Mouse (Mus musculus): Measurements from ENCODE around the gene Zfand3. TPM values are rescaled to one million over a fixed set of nuclear protein-coding genes. Genes with fewer than 3 reads are reported as not detected.

The Zfand3 gene
- polyA plus RNA-seq, 1 experiment from 2014 or later: 55.5 TPM

GRCm38 (mm10) chr17:30236611-30237010, 232.1 kb downstream of the Zfand3 start:
- Histone ChIP-seq H3K9ac (ENCODE audit: low read depth, low read length) (no peak overlapping the region), H3K36me3 (ENCODE audit: insufficient read depth, low read length) (no peaks in the 10 kb centered on the region), H3K4me3 (replicated peaks; ENCODE audit: low read depth, low read length) (no peak overlapping the region), H3K9me3 (replicated peaks; ENCODE audit: low read length) (no peaks in the 10 kb centered on the region), H3K27ac (no peak overlapping the region), H3K27me3 (ENCODE audit: insufficient read depth, low read length) (no peaks in the 10 kb centered on the region), H3K4me1 (replicated peaks; ENCODE audit: insufficient read depth, low read length) (no peaks in the 10 kb centered on the region), H3K4me2 (ENCODE audit: low read length) (no peak overlapping the region)
- WGBS: 68% methylated on average over 6 of the region's 6 CpGs
- no peak for ATAC-seq (replicated peaks; ENCODE audit: low FRiP score, low read depth)
- no peak for DNase-seq (ENCODE audit: low spot score)
- TF ChIP-seq CTCF (IDR thresholded peaks at IDR 0.05; ENCODE audit: low read depth): no peak

- H3K36me3 ChIP-seq (ENCODE audit: insufficient read depth, low read length): no peaks in the 10 kb centered on the region
- H3K27ac ChIP-seq: no peak overlapping the region
- TF ChIP-seq CTCF (IDR thresholded peaks at IDR 0.05; ENCODE audit: low read depth): no peak
- no peak overlapping the region for H3K4me2 ChIP-seq (ENCODE audit: low read length)
- no peaks in the 10 kb centered on the region for H3K9me3 ChIP-seq (replicated peaks; ENCODE audit: low read length)
- H3K9ac ChIP-seq (ENCODE audit: low read depth, low read length): no peak overlapping the region
- H3K4me1 ChIP-seq (replicated peaks; ENCODE audit: insufficient read depth, low read length): no peaks in the 10 kb centered on the region
- no peak for DNase-seq (ENCODE audit: low spot score)
- no peaks in the 10 kb centered on the region for H3K27me3 ChIP-seq (ENCODE audit: insufficient read depth, low read length)
- ATAC-seq (replicated peaks; ENCODE audit: low FRiP score, low read depth): no peak
- WGBS: 85% methylated on average over 7 of the region's 7 CpGs
- H3K4me3 ChIP-seq (replicated peaks; ENCODE audit: low read depth, low read length): no peak overlapping the region
Observed at GRCm38 (mm10) chr17:30237600-30237999, 233.1 kb downstream of the Zfand3 start.

DNA sequence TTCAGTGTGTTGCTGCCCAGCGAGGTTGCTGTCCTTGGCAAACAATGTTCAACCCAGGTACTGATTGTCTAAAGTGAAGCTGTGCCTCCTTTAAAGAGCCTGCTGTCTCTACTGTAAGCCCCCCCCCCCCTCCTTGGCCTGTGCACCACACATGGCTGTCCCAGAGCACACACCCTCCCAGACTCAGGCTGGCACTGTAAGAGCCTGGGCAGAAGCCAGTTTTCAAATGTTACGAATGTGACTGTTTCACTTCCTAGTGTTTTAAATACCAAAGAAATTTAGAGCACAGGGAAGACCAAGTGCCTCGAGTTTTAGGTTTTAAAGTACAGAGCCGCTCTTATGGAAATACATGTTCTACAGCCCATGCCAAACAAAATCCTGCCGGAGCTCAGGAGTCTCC, 234.9 kb downstream of the Zfand3 start:
- ATAC-seq (replicated peaks; ENCODE audit: low FRiP score, low read depth) (no peak), DNase-seq (ENCODE audit: low spot score) (no peak)
- H3K4me3 ChIP-seq (replicated peaks; ENCODE audit: low read depth, low read length): no peak overlapping the region
- no peak overlapping the region for H3K27ac ChIP-seq
- TF ChIP-seq CTCF (IDR thresholded peaks at IDR 0.05; ENCODE audit: low read depth): no peak
- no peaks in the 10 kb centered on the region for H3K36me3 ChIP-seq (ENCODE audit: insufficient read depth, low read length)
- H3K9me3 ChIP-seq (replicated peaks; ENCODE audit: low read length): no peaks in the 10 kb centered on the region
- WGBS: 73% methylated on average over 5 of the region's 5 CpGs
- H3K4me2 ChIP-seq (ENCODE audit: low read length): no peak overlapping the region
- no peaks in the 10 kb centered on the region for H3K4me1 ChIP-seq (replicated peaks; ENCODE audit: insufficient read depth, low read length)
- no peaks in the 10 kb centered on the region for H3K27me3 ChIP-seq (ENCODE audit: insufficient read depth, low read length)
- H3K9ac ChIP-seq (ENCODE audit: low read depth, low read length): no peak overlapping the region

DNA sequence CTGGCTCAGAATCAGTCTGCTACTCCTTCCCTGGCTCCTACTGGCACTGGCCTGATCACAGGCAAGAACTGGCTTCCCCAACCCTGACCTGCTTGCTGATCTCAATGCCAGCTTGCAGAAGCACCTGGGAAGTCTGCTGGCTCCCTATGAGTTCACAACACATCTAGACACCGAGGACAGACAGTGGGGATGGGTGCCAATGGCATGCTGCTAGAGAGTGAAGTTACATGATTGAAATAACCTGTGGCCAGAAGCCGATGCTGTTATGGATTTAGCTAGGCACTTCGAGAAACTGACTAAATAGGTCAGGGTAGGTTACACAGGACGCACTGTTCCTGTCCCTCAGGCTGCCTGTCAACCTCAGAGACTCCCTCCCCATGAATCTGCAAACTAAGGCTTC, 236.1 kb downstream of the Zfand3 start:
- Histone ChIP-seq H3K4me3 (replicated peaks; ENCODE audit: low read depth, low read length) (no peak overlapping the region), H3K4me2 (ENCODE audit: low read length) (no peak overlapping the region), H3K4me1 (replicated peaks; ENCODE audit: insufficient read depth, low read length) (peaks cover 9% of the 10 kb centered on the region; the same call in 1 of the 2 replicates), H3K9me3 (replicated peaks; ENCODE audit: low read length) (no peaks in the 10 kb centered on the region), H3K9ac (ENCODE audit: low read depth, low read length) (no peak overlapping the region), H3K27ac (no peak overlapping the region), H3K36me3 (ENCODE audit: insufficient read depth, low read length) (no peaks in the 10 kb centered on the region), H3K27me3 (ENCODE audit: insufficient read depth, low read length) (no peaks in the 10 kb centered on the region)
- DNase-seq (ENCODE audit: low spot score) (no peak), ATAC-seq (replicated peaks; ENCODE audit: low FRiP score, low read depth) (no peak)
- no peak for TF ChIP-seq CTCF (IDR thresholded peaks at IDR 0.05; ENCODE audit: low read depth)
- 78% methylated on average over 4 of the region's 4 CpGs for WGBS

DNA sequence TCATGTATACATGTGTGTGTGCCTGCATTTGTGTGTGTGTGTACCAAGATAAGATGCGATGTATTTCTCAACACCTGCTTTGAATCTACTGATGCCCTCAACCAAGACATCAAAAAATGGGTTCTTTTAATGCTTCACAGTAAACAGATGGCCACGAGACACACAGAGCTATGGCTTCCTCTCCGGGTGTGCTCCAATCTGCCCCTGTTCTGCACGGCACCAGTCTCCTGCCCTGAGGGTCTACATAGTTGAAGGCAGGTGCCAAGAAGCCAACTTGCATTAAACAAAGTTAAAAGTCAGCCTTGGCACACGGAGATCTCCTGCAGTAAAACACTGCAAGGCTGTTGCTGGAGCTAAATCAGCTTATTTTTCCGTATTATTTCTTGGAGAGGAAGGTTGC, 236.5 kb downstream of the Zfand3 start:
- H3K4me1 ChIP-seq (replicated peaks; ENCODE audit: insufficient read depth, low read length): peaks cover 13% of the 10 kb centered on the region; the same call in 1 of the 2 replicates
- H3K9ac ChIP-seq (ENCODE audit: low read depth, low read length): no peak overlapping the region
- no peaks in the 10 kb centered on the region for H3K9me3 ChIP-seq (replicated peaks; ENCODE audit: low read length)
- no peak for ATAC-seq (replicated peaks; ENCODE audit: low FRiP score, low read depth)
- H3K4me3 ChIP-seq (replicated peaks; ENCODE audit: low read depth, low read length): no peak overlapping the region
- no peak for TF ChIP-seq CTCF (IDR thresholded peaks at IDR 0.05; ENCODE audit: low read depth)
- H3K36me3 ChIP-seq (ENCODE audit: insufficient read depth, low read length): no peaks in the 10 kb centered on the region
- no peaks in the 10 kb centered on the region for H3K27me3 ChIP-seq (ENCODE audit: insufficient read depth, low read length)
- H3K27ac ChIP-seq: no peak overlapping the region
- 82% methylated on average over 6 of the region's 6 CpGs for WGBS
- no peak overlapping the region for H3K4me2 ChIP-seq (ENCODE audit: low read length)
- DNase-seq (ENCODE audit: low spot score): no peak

- ATAC-seq (replicated peaks; ENCODE audit: low FRiP score, low read depth): no peak
- no peak overlapping the region for H3K9ac ChIP-seq (ENCODE audit: low read depth, low read length)
- H3K9me3 ChIP-seq (replicated peaks; ENCODE audit: low read length): no peaks in the 10 kb centered on the region
- no peaks in the 10 kb centered on the region for H3K27me3 ChIP-seq (ENCODE audit: insufficient read depth, low read length)
- TF ChIP-seq CTCF (IDR thresholded peaks at IDR 0.05; ENCODE audit: low read depth): no peak
- H3K4me1 ChIP-seq (replicated peaks; ENCODE audit: insufficient read depth, low read length): peaks cover 13% of the 10 kb centered on the region; the same call in 1 of the 2 replicates
- DNase-seq (ENCODE audit: low spot score): no peak
- no peak overlapping the region for H3K4me2 ChIP-seq (ENCODE audit: low read length)
- H3K36me3 ChIP-seq (ENCODE audit: insufficient read depth, low read length): no peaks in the 10 kb centered on the region
- no peak overlapping the region for H3K27ac ChIP-seq
- H3K4me3 ChIP-seq (replicated peaks; ENCODE audit: low read depth, low read length): no peak overlapping the region
- 64% methylated on average over 17 of the region's 17 CpGs for WGBS
Observed at GRCm38 (mm10) chr17:30241720-30242322, 237.3 kb downstream of the Zfand3 start.

DNA sequence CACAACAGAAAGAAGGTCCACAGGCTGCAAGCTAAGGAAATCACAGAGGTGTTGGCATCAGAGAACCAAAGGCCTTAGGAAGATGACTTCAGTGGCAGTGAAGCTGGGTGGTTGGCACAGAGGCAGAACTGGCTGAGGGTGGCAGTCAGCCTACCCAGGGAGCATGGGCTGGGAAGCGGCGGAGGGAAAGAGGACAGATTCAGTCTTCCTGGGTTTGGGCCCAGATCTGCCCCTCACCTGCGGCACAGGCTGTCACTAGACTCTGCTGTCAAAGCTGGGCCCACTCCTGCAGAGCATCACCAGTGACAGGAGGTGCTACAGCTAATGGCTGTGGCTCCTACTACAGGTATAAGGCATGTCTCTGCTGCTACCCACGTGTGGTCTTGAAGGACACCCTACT, 238.1 kb downstream of the Zfand3 start:
- ATAC-seq (replicated peaks; ENCODE audit: low FRiP score, low read depth): no peak
- Histone ChIP-seq H3K4me1 (replicated peaks; ENCODE audit: insufficient read depth, low read length) (peaks cover 13% of the 10 kb centered on the region; the same call in 1 of the 2 replicates), H3K27ac (no peak overlapping the region), H3K4me2 (ENCODE audit: low read length) (no peak overlapping the region), H3K27me3 (ENCODE audit: insufficient read depth, low read length) (no peaks in the 10 kb centered on the region), H3K9me3 (replicated peaks; ENCODE audit: low read length) (no peaks in the 10 kb centered on the region), H3K4me3 (replicated peaks; ENCODE audit: low read depth, low read length) (no peak overlapping the region), H3K9ac (ENCODE audit: low read depth, low read length) (no peak overlapping the region), H3K36me3 (ENCODE audit: insufficient read depth, low read length) (no peaks in the 10 kb centered on the region)
- WGBS: 95% methylated on average over 4 of the region's 4 CpGs
- no peak for DNase-seq (ENCODE audit: low spot score)
- TF ChIP-seq CTCF (IDR thresholded peaks at IDR 0.05; ENCODE audit: low read depth): no peak
